Mouse (Mus musculus) megakaryocyte, embryonic 14.5 days (primary cell): ENCODE results near the gene Gm20479.

Experiments used
- FLI1 ChIP-seq: IDR thresholded peaks from 2 replicates; pipeline ENCODE4 v1.6.1; 2012; ENCODE audit warnings: low read length, inconsistent platforms, mixed read lengths
- GATA1 ChIP-seq: IDR thresholded peaks from 3 replicates; pipeline ENCODE4 v1.6.1; 2012; ENCODE audit warnings: mixed read lengths, low read length, inconsistent platforms, borderline replicate concordance

DNA sequence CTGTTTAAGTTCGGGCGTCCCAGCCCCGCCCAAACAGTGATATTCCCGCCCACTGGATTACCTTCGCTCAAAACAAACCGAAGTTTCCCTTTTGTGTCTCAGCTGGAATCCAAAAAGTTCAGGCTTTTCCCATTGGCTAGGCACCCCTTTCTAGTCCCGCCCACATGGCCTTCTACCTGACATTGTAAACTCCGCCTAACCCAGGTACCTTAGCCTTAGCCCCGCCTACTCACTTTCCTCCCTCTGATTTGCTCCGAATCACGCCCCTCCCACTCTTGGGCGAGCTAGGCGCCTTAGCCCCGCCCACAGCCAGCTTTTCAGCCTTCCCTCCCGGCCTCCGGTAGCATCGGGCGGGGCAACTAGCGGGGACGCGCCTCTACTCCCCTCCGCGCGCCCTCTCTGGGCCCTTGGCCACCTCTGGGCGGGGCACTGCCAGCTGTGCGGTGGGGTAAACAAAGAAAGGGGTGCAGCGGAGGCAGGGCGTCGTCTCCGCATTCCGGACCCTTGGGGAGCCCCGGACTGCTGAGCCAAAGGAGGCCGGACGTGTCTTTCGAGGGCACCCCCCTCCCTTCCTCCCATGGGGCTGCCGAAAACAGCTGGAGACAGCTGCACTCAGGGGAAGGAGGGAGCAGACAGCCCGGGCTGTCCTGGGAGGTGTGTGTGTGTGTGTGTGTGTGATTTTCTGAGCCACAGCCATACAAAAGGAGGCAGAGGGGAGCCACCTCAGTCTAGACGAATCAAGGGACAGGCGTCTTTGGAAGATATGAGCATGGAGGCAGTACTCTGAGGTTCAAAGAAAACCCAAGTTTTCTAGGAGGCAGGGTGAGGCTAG, 26.3 kb downstream of the Gm20479 start:
- TF ChIP-seq GATA1 (no peak), FLI1 (no peak)
